Mouse (Mus musculus) limb, embryonic 11.5 days (tissue): ENCODE results near the gene Nfatc2. TPM values are rescaled to one million over a fixed set of nuclear protein-coding genes. Genes with fewer than 3 reads are reported as not detected.
A peak's percentile ranks its signal among the peaks of the same experiment; 100 is the strongest.

Experiments used
- ATAC-seq: fragments of 200-750 bp; cut with Nextera tagmentation; 2 replicates; pipeline ENCODE4 v1.8.0; 2017; ENCODE audit warnings: low read depth; ENCODE audit not compliant: insufficient number of reproducible peaks, low FRiP score, low TSS enrichment
- DNase-seq: peaks from one replicate; pipeline ENCODE4 v3.0.0-alpha.2; 2015; ENCODE audit warnings: low spot score
- H3K27ac ChIP-seq: fragments of 300-500 bp; sonication (generic); replicated peaks from 2 replicates; pipeline ENCODE4 v1.5.1; 2014; ENCODE audit warnings: low read depth, mild to moderate bottlenecking, low read length
- H3K27me3 ChIP-seq: fragments of 300-500 bp; sonication (generic); 2 replicates; pipeline ENCODE4 v1.6.1; 2014; ENCODE audit warnings: mild to moderate bottlenecking, low read length, mixed read lengths; ENCODE audit not compliant: control insufficient read depth, insufficient read depth
- H3K36me3 ChIP-seq: fragments of 300-500 bp; sonication (generic); 2 replicates; pipeline ENCODE4 v1.6.1; 2014; ENCODE audit warnings: mild to moderate bottlenecking, low read length, moderate library complexity, mixed read lengths; ENCODE audit not compliant: control insufficient read depth, insufficient read depth
- H3K4me1 ChIP-seq: fragments of 300-500 bp; sonication (generic); 2 replicates; pipeline ENCODE4 v1.6.1; 2014; ENCODE audit warnings: low read length, mixed read lengths; ENCODE audit not compliant: control insufficient read depth, insufficient read depth
- H3K4me2 ChIP-seq: fragments of 300-500 bp; sonication (generic); 2 replicates; pipeline ENCODE4 v1.6.1; 2014; ENCODE audit warnings: low read depth, mild to moderate bottlenecking, moderate library complexity; ENCODE audit not compliant: severe bottlenecking
- H3K4me3 ChIP-seq: fragments of 300-500 bp; sonication (generic); 2 replicates; pipeline ENCODE4 v1.5.1; 2014; ENCODE audit warnings: low read depth, low read length
- H3K9ac ChIP-seq: fragments of 300-500 bp; sonication (generic); 2 replicates; pipeline ENCODE4 v1.6.1; 2014; ENCODE audit warnings: mild to moderate bottlenecking, low read length
- H3K9me3 ChIP-seq: fragments of 300-500 bp; sonication (generic); 2 replicates; pipeline ENCODE4 v1.6.1; 2016; ENCODE audit warnings: low read length; ENCODE audit not compliant: control insufficient read depth
- WGBS: fragments of 180-500 bp; shearing (Covaris S2); extraction: QIAGEN DNeasy Blood & Tissue Kit; methylation state at CpG from one replicate; pipeline ENCODE4 v1.1.7; 2014; 5-methylcytosine and 5-hydroxymethylcytosine counted together
- polyA plus RNA-seq: library from polyadenylated mRNA; unstranded; fragments of >200 nt; fragmentation: Nextera tagmentation; extraction: Ambion mirVana; gene quantifications from 2 replicates; pipeline ENCODE4 v1.2.1, GENCODE M21; 2014

Nfatc2 gene
- polyA plus RNA-seq, 1 experiment from 2014 or later = 4.9 TPM

DNA sequence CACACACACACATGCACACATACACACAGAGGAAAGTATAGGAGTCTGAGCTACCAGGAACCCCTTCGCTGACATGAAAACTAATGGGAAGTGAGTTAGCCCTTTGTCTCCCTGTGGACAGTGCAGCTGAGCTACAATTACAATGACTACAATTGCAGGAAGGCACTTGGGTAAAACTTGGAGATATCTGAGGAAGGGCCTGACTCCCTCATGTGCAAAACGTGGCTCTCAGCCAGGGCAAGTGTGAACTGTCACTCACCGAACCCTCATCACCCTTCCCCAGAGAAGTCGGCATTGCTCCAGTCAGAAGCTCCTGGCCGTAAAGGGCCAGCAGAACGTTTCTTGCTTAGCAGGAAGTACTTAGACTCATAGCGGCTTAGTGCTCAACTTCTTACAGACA lies 123.0 kb downstream of the Nfatc2 start:
- no peak overlapping the region for H3K27ac ChIP-seq

GRCm38 (mm10) chr2:168473496-168473895 lies 128.0 kb downstream of the Nfatc2 start:
- WGBS = 61% methylated on average over 9 of the region's 9 CpGs
- Histone ChIP-seq H3K4me1 (peaks cover 15% of the 10 kb centered on the region), H3K27ac (no peak overlapping the region), H3K9me3 (no peaks in the 10 kb centered on the region), H3K27me3 (no peaks in the 10 kb centered on the region), H3K4me2 (no peak overlapping the region; the same call in 1 of the 2 replicates), H3K9ac (no peak overlapping the region), H3K4me3 (no peak overlapping the region), H3K36me3 (no peaks in the 10 kb centered on the region)
- DNase-seq = no peak
- ATAC-seq = no peak

More for the DNA sequence above, 123.0 kb downstream of the Nfatc2 start:
- Histone ChIP-seq H3K4me3 (no peak overlapping the region), H3K4me1 (peaks cover 10% of the 10 kb centered on the region), H3K9ac (no peak overlapping the region), H3K4me2 (no peak overlapping the region), H3K9me3 (no peaks in the 10 kb centered on the region), H3K36me3 (no peaks in the 10 kb centered on the region), H3K27me3 (no peaks in the 10 kb centered on the region)
- DNase-seq (no peak), ATAC-seq (no peak)
- WGBS = 56% methylated on average over 7 of the region's 7 CpGs

- no peak overlapping the region for H3K27ac ChIP-seq
- H3K4me2 ChIP-seq = peak overlapping the region; percentile 34
- H3K9me3 ChIP-seq = no peaks in the 10 kb centered on the region
- WGBS = 7% methylated on average over 16 of the region's 16 CpGs
- 0 out of 2 replicates have a peak overlapping the region, but pooled peaks have one; percentile 3 for H3K4me3 ChIP-seq
- H3K9ac ChIP-seq = peak overlapping the region; percentile 22; the same call in 1 of the 2 replicates
- H3K27me3 ChIP-seq = no peaks in the 10 kb centered on the region
- H3K36me3 ChIP-seq = no peaks in the 10 kb centered on the region
- DNase-seq (peak; percentile 79), ATAC-seq (0 out of 2 replicates have a peak, but pooled peaks have one; percentile 45)
- peaks cover 15% of the 10 kb centered on the region for H3K4me1 ChIP-seq
These were observed 128.6 kb downstream of the Nfatc2 start for GRCm38 (mm10) chr2:168472899-168473298.

DNA sequence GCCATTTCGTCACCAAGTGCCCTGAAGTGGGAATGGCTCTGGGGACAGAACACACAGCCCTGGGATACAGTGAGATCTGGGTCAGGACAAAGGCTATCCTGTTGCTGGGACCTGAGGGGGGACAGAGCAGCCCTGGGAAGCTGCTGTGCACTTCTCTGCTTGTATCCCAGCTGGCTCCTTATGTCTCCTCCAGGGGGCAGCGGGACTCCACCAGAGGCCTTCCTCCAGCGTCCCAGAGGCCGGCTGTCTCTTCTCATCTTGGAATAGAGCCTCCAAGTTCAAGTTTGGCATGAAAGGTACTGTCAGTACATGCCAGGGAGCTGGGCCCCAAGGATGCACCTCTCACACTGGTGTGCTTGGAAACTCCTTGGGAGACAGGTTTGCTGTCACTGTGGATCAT lies 132.4 kb downstream of the Nfatc2 start:
- no peak overlapping the region for H3K27ac ChIP-seq
- DNase-seq (peak; percentile 79), ATAC-seq (no peak)
- H3K9me3 ChIP-seq = no peaks in the 10 kb centered on the region
- H3K27me3 ChIP-seq = no peaks in the 10 kb centered on the region
- 14% methylated on average over 4 of the region's 4 CpGs for WGBS
- H3K36me3 ChIP-seq = no peaks in the 10 kb centered on the region
- H3K9ac ChIP-seq = no peak overlapping the region
- H3K4me3 ChIP-seq = no peak overlapping the region
- no peak overlapping the region for H3K4me2 ChIP-seq
- H3K4me1 ChIP-seq = peaks cover 11% of the 10 kb centered on the region

- Histone ChIP-seq H3K9me3 (no peaks in the 10 kb centered on the region), H3K36me3 (no peaks in the 10 kb centered on the region), H3K4me1 (peaks cover 3% of the 10 kb centered on the region), H3K27ac (no peak overlapping the region), H3K27me3 (no peaks in the 10 kb centered on the region), H3K4me3 (no peak overlapping the region), H3K4me2 (no peak overlapping the region), H3K9ac (no peak overlapping the region)
- WGBS = 85% methylated on average over 5 of the region's 5 CpGs
- DNase-seq (no peak), ATAC-seq (no peak)
These were observed 134.3 kb downstream of the Nfatc2 start for GRCm38 (mm10) chr2:168467166-168467565.

GRCm38 (mm10) chr2:168466066-168466465 lies 135.4 kb downstream of the Nfatc2 start:
- no peak overlapping the region for H3K27ac ChIP-seq
- H3K36me3 ChIP-seq = no peaks in the 10 kb centered on the region
- peaks cover 10% of the 10 kb centered on the region for H3K4me1 ChIP-seq
- 38% methylated on average over 9 of the region's 9 CpGs for WGBS
- no peaks in the 10 kb centered on the region for H3K27me3 ChIP-seq
- ATAC-seq = no peak
- H3K4me2 ChIP-seq = no peak overlapping the region
- H3K9ac ChIP-seq = no peak overlapping the region
- H3K9me3 ChIP-seq = no peaks in the 10 kb centered on the region
- no peak overlapping the region for H3K4me3 ChIP-seq
- no peak for DNase-seq

DNA sequence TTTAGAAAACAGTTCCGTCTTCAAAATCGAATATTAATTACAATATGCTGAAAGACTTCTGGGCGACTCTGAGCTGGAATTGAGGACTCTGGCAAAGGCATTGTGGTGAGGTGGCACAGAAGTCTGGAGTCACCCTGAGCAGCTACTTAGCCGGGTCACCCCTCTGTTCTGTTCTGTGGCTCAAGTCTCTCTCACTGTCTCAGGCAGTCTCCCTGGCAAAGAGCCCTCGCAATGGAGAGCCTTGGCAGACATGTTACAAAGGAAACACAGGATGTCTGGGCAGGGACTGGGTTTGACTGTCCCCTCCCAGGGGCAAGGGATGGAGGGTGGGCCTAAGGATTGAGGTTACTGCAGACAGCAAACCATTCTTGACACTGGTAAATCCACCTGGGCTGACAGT lies 135.8 kb downstream of the Nfatc2 start:
- Histone ChIP-seq H3K27me3 (no peaks in the 10 kb centered on the region), H3K36me3 (no peaks in the 10 kb centered on the region), H3K4me3 (no peak overlapping the region), H3K9ac (no peak overlapping the region), H3K4me2 (no peak overlapping the region), H3K4me1 (peaks cover 10% of the 10 kb centered on the region), H3K27ac (no peak overlapping the region), H3K9me3 (no peaks in the 10 kb centered on the region)
- DNase-seq (no peak), ATAC-seq (no peak)
- whole genome bisulfite sequencing = 81% methylated on average over 5 of the region's 5 CpGs

DNA sequence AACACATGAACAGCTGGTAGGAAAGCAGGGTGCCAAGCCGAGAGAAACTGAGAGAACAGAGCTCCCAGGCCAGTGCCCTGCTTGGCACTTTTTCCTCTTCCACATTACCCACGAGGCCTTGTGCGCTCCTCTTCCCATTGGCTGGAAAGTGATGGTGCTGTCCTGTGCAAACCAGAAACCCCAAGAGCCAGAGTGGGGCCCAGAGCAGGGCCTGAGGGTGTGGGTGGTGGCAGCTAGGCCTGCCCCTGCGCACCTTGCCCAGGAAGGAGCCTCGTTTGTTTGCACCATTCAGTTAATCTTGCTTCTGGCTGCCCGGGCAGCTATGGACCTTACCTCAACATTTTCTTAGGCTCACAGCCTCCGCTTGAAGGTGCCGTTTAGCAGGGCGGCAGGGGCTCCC lies 139.6 kb downstream of the Nfatc2 start:
- no peak for DNase-seq
- no peak overlapping the region for H3K4me3 ChIP-seq
- no peaks in the 10 kb centered on the region for H3K9me3 ChIP-seq
- no peaks in the 10 kb centered on the region for H3K27me3 ChIP-seq
- 74% methylated on average over 9 of the region's 9 CpGs for WGBS
- no peak overlapping the region for H3K4me2 ChIP-seq
- H3K4me1 ChIP-seq = peaks cover 10% of the 10 kb centered on the region
- ATAC-seq = no peak
- H3K27ac ChIP-seq = no peak overlapping the region
- no peaks in the 10 kb centered on the region for H3K36me3 ChIP-seq
- no peak overlapping the region for H3K9ac ChIP-seq

DNA sequence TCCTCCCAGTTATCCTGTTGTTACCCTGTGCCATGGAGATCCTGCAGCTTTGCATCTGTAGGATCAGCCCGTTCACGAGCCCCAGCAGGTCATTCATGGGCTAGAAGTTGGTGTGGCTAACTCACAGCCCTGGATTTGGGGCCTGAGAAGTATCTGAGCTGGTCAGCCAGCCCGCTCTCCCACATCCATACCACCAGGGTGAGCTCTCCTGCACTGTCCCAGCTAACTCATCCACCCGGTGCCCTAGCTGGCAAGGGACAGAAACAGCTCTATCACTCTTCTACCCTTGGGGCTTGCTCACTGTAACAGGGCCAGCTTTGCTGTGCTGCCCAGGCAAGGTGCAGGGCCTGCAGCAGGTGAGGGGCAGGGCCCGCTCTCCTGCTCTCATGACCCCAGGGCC lies 141.8 kb downstream of the Nfatc2 start:
- no peaks in the 10 kb centered on the region for H3K36me3 ChIP-seq
- peaks cover 10% of the 10 kb centered on the region for H3K4me1 ChIP-seq
- H3K4me3 ChIP-seq = no peak overlapping the region
- H3K27me3 ChIP-seq = no peaks in the 10 kb centered on the region
- 81% methylated on average over 5 of the region's 5 CpGs for WGBS
- H3K9ac ChIP-seq = no peak overlapping the region
- ATAC-seq (no peak), DNase-seq (no peak)
- H3K9me3 ChIP-seq = no peaks in the 10 kb centered on the region
- no peak overlapping the region for H3K4me2 ChIP-seq
- no peak overlapping the region for H3K27ac ChIP-seq
